Mouse (Mus musculus) testis, adult 2 months (tissue): ENCODE results near the gene Itga6.

Source experiments
- CTCF ChIP-seq: fragments of 200-500 bp; IDR thresholded peaks from 2 replicates; pipeline ENCODE4 v1.5.1; 2012; ENCODE audit warnings: low read depth, mild to moderate bottlenecking, inconsistent platforms, low read length, moderate library complexity; ENCODE audit not compliant: control insufficient read depth, insufficient read depth, insufficient replicate concordance
- POLR2A ChIP-seq: fragments of 200-500 bp; IDR thresholded peaks from 2 replicates; pipeline ENCODE4 v1.6.1; 2012; ENCODE audit warnings: low read depth, mild to moderate bottlenecking, inconsistent platforms, low read length, moderate library complexity; ENCODE audit not compliant: control insufficient read depth

DNA sequence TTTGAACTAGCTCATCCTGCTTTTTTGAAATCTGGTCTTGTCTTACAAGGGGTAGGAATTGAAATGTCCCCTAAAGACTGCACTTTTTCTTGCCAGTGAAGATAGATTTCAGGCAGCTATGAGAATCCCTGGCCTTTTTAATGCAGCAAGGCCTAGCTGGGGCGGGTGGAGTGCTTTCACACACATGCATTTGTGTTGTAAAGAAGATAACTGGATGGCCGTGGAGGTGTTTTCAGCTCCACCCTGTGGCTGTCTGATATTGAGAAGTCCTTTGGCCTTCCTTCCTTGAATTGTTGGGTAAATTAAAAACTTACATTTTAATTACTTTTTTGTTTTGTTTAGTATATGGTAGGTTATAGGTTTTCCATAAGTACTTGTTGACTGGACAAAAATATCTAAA is 133.0 kb downstream of the Itga6 start:
- TF ChIP-seq POLR2A (no peak), CTCF (no peak)
